Mouse (Mus musculus) hindbrain, embryonic 10.5 days (tissue): ENCODE data around the gene Gm3417. TPM values are rescaled to one million over a fixed set of nuclear protein-coding genes. Genes with fewer than 3 reads are reported as not detected.

Experiments
- polyA plus RNA-seq: library from polyadenylated mRNA; unstranded; fragments of >200 nt; fragmentation: Nextera tagmentation; extraction: Ambion mirVana; gene quantifications from 2 replicates; pipeline ENCODE4 v1.2.1, GENCODE M21; 2016

Gene Gm3417
- polyA plus RNA-seq, 1 experiment from 2014 or later: not detected

Other genes with a start within 250 kb of the Gm3417 start
- 4.9 and 8.9 TPM in 2 replicates for gene Wdr27, start 35.6 kb downstream of the Gm3417 start, polyA plus RNA-seq
- 28.1 TPM in 2 replicates for gene 1600012H06Rik, start 35.6 kb downstream of the Gm3417 start, polyA plus RNA-seq
- 24.5 and 32.5 TPM in 2 replicates for gene Phf10, start 17.5 kb downstream of the Gm3417 start, polyA plus RNA-seq
- 10.7 and 11.1 TPM in 2 replicates for gene 9030025P20Rik, start 322 bp downstream of the Gm3417 start, polyA plus RNA-seq
- 10.1 and 12.6 TPM in 2 replicates for gene Gm3435, start 31.4 kb upstream of the Gm3417 start, polyA plus RNA-seq
- gene Ermard, start 62.4 kb upstream of the Gm3417 start, polyA plus RNA-seq: 89.6 and 92.5 TPM in 2 replicates
- gene Tcte3, start 62.7 kb upstream of the Gm3417 start, polyA plus RNA-seq: 0.72 TPM in 1 of 2 replicates, not detected in the other
- 4.1 and 4.4 TPM in 2 replicates for gene Gm3448, start 62.7 kb upstream of the Gm3417 start, polyA plus RNA-seq